Mouse (Mus musculus) MEL-GATA-1-ER (cell line): ENCODE measurements around the gene Hcrtr2.
A peak's percentile ranks its signal among the peaks of the same experiment; 100 is the strongest.

ENCODE experiments used
- DNase-seq: peaks from one replicate; pipeline ENCODE4 v3.0.0-alpha.2; 2012; ENCODE audit warnings: low read depth; ENCODE audit errors: extremely low read depth

Hcrtr2 gene

GRCm38 (mm10) chr9:76323756-76324155 is at the start of gene Hcrtr2:
Gene Hcrtr2, minus strand, starts transcription at chr9:76323856.
- DNase-seq, result no peak

DNA sequence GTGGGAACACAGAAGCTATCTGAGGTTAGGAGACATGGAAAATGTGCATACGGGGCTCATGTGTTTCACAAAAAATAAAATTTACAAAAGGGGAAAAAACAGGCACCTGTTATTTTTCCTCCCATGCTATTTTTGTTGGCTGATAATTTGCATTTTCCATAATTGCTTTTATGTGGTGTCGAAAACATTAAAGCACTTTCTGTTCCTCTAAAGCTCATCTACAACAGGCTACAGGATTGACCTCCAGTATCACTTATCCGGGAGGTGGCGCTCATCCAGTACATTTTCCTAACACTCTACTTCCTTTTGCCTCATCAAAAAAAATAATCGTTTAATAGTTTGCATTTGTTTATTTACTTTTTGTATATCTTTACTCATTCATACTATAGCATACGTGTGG is 41.2 kb upstream of the Hcrtr2 start:
- DNase-seq, result no peak

GRCm38 (mm10) chr9:76360374-76360773 is 36.7 kb upstream of the Hcrtr2 start:
- DNase-seq, result no peak

DNA sequence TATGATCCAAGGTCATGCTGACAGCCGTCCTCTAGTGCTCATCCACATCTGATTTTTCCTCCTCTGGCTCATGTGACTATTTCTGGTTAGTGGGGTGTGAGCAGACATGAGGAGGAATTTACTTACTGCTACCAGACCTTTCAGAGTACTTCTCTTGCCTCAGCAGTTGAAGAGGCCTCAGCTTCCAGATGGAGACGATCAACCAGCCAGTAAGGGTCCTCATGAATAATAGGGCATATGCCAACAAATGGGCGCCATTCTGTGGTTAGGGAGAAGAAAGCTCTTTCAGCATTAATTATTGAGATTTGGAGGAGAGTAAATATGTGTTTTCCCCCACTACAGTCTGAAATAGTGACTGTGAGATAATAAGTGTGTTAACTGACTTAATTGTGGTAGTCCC is 28.7 kb upstream of the Hcrtr2 start:
- no peak for DNase-seq

- no peak for DNase-seq
Measured at GRCm38 (mm10) chr9:76347298-76347697, 23.6 kb upstream of the Hcrtr2 start.

DNA sequence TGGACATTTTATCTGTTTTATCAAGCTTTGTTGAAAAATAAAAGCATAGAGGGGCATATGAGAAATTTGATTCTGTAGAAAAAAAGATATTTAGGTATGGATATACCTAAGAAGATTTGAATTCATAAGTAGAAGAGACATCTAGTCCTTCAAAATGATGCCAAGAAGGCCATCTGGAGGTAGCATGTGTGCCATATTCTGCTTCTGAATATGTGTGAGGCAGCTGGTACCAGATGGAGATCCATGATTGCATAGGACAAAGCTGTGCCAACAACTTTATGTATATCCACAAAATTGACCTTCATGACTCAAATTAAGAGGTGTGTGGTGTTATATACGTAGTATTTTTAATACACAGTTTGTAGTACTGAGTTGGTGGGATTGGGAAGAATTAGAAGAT is 7.4 kb upstream of the Hcrtr2 start:
- DNase-seq, result no peak

DNA sequence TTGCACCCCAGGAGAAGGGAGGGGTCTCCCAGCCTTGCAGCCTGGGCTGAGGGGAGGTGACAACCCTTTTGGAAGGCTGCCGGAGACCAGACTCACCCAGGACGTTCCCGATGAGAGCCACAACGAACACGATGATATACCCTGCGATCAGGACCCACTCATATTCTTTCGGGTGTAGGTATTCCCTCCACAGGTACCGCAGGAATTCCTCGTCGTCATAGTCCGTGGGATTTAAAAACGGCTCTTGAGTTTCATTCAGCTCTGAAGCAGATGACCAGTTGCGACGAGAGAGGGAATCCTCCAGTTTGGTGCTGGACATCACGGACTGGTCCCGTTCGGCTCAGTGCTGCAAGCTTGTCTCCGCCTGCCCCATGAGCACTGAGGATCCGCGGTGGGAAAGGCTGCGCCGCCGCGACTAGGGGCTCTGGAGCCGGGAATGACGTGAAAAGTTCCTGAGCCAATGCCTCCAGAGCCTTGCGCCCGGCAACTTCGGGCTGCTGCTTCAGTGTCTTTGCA is 412 bp downstream of the Hcrtr2 start:
- DNase-seq, result no peak

GRCm38 (mm10) chr9:76322122-76323052 is 1.3 kb downstream of the Hcrtr2 start:
- no peak for DNase-seq

GRCm38 (mm10) chr9:76321589-76321988 is 2.1 kb downstream of the Hcrtr2 start:
- DNase-seq, result no peak

DNA sequence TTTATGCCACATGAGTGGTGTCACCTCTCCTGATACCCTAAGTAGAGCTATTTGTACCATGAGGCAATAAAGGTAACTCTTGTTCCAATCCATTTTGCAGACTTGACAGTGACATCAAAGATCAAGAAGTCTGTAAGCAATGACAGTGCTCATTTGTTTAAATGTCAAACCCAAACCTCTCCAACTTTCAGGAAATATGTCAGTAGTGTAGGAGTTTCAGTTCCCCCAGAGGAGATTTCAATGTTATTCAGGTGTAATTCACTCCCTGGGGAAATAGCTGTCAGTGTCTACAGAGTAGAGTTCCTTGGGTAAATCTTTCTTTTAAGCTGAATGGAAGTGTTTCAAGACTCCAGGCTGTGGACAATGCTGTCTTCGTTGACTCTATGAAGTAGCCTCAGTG is 2.9 kb downstream of the Hcrtr2 start:
- DNase-seq, result no peak

DNA sequence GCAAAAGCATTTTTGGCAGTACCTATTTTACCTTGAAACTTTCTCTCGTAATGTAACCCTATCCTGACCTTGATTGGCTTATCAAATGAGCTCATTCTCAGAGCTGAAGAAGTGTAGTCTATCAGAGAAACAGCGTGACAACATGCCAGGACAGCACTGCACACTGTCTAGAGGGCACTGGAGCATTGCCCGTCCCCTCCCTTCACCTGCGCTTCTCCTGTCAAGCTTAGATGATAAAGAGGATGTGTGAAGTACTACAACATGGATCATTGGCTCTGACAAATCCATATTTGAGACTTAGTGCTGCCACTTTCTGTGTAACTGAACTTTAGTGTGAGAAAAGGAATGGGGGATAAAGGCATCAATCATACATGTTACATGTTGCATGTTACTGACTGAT is 5.4 kb downstream of the Hcrtr2 start:
- no peak for DNase-seq

- DNase-seq, result no peak
Measured at GRCm38 (mm10) chr9:76315096-76315495, 8.6 kb downstream of the Hcrtr2 start.

DNA sequence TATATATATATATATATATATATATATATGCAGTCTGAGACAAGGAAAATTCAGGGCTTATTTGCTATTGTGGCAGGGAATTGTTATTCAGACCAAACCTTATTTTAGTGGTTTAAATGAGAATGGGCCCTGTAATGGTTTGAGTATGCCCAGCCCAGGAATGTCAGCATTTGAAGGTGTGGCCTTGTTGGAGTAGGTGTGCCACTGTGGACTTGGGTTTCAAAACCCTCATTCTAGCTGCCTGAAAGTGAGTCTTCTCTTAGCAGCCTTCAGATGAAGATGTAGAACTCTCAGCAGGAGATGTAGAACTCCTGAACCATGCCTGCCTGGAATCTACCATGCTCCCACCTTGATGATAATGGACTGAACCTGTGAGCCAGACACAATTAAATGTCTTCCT is 9.7 kb downstream of the Hcrtr2 start:
- no peak for DNase-seq

DNA sequence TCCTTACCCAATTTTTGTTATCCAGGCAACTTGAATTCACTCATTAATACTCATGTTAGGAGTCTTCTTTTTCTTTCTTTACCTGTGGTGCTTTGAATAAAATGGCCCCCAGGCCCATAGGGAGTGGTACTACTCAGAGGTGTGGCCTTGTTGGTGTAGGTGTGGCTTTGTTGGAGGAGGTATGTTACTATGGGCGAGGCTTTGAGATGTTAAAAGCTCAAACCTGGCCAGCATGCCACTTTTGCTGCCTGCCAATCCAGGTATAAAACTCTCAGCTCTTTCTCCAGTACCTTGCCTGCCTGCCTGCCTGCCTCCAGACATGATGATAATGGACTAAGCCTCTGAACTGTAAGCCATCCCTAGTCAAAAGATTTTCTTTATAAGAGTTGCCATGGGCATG is 11.4 kb downstream of the Hcrtr2 start:
- DNase-seq, result no peak

- DNase-seq, result no peak
Measured at GRCm38 (mm10) chr9:76291384-76291783, 32.3 kb downstream of the Hcrtr2 start.

DNA sequence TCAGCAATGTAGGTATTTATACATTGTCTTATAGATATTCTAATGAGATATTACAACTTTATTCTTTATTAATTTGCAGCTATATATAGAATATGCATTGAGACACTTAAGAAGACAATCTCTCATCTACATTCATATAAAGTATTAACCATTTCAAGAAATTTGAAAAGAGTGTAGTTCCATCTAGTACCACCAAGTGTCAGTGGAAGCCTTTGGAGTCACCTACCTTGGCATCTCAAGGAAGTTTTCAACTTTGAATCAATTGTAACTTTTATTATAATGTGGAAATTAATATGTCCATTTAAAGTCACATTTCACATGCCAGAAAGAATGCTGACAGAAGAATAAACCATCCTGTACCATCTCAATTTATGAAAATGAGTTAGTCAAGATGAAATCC is 52.8 kb downstream of the Hcrtr2 start:
- peak; percentile 0 for DNase-seq

DNA sequence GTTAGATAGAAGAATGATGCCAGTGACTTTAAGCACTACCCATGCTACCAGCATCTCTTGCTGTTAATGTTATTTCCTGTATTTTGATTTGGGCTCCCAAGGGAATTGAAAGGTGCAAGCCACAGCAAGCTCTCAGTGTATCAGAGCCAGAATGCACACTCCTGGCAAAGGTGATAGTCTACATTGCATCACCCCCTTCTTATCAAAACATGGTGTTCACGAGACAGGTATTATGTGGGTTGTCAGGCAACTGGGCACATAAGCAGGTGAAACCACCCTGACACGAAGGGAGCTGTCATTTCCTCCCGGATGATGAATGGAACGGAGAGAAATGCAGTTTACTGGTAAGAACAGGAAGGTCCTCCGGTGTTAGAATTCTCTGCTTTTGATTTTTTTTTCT is 65.9 kb downstream of the Hcrtr2 start:
- DNase-seq, result no peak

- DNase-seq, result no peak
Measured at GRCm38 (mm10) chr9:76252544-76252943, 71.1 kb downstream of the Hcrtr2 start.

DNA sequence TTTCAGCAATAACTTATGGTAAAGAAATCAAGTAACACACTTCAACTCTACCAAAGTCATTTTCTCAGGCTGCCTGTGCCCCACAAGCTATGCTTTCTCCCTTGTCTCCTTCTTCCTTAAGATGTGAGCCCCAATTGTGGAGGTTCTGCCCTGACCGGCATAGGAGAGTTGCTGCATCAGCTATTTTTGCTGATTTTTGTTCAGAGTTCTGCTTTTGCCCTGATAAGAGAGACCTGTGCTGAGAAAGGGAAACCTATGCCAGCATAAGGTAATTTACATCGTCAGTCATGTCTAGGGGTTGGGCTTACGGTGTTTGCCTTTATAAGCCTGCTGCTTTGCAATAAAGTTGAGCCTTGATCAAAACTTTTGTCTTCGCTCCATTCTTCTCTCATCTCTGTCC is 71.5 kb downstream of the Hcrtr2 start:
- DNase-seq, result no peak

- no peak for DNase-seq
Measured at GRCm38 (mm10) chr9:76242322-76242721, 81.3 kb downstream of the Hcrtr2 start.

- no peak for DNase-seq
Measured at GRCm38 (mm10) chr9:76237946-76238345, 85.7 kb downstream of the Hcrtr2 start.

GRCm38 (mm10) chr9:76237243-76237642 is 86.4 kb downstream of the Hcrtr2 start:
- DNase-seq, result peak; percentile 22

DNA sequence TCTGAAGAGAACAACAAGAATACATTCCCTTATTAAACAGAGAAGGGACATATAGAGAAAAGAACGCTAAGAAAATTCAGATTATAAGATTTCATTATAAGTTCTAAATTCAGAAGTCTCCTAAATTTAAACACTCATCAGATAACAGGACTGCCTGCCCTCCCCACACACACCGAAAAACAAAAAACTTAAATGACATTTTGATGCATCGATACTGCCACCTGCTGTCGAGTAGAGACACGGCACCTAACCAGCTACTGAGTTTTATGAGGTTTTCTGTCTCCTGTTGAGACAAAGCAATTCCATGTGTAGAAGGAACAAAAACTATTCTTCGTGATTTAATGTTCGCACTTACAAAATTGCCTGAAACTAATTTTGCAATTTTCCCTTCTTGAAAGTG is 87.0 kb downstream of the Hcrtr2 start:
- peak; percentile 77 for DNase-seq
